Mouse (Mus musculus): Measurements from ENCODE around the gene Phlda2. TPM values are rescaled to one million over a fixed set of nuclear protein-coding genes. Genes with fewer than 3 reads are reported as not detected.

Phlda2 gene
- polyA plus RNA-seq, 1 experiment from 2014 or later: 7.0 TPM

GRCm38 (mm10) chr7:143501643-143502417 lies 1.1 kb downstream of the Phlda2 start:
- ATAC-seq (ENCODE audit: insufficient number of reproducible peaks, insufficient read depth, low FRiP score, low TSS enrichment, low read depth): no peak
- Histone ChIP-seq H3K27ac (no peak overlapping the region), H3K4me1 (peaks cover 16% of the 10 kb centered on the region; the same call in 1 of the 2 replicates), H3K4me3 (peak overlapping the region; percentile 49), H3K27me3 (peaks cover 71% of the 10 kb centered on the region), H3K9me3 (no peaks in the 10 kb centered on the region), H3K9ac (peak overlapping the region; percentile 66), H3K4me2 (peak overlapping the region; percentile 82), H3K36me3 (no peaks in the 10 kb centered on the region)
- WGBS: 5% methylated on average over 55 of the region's 55 CpGs

DNA sequence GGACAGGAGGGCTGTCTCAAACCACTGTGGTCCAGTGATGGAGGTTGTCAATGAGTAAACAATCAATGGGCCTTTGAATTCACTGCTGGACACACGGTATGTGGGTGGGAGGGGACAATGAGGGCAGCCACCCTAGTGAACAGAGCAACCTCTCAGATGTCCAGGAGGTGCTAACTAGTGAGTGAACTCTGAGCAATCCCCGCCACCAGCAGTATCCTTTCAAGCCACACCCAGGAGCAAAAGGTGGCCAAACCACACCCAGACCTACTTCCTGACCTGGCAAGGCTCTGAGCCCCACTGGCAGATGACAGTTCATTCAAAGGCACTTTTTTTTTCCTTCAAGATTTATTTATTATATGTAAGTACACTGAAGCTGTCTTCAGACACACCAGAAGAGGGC lies 2.0 kb downstream of the Phlda2 start:
- Histone ChIP-seq H3K4me1 (peaks cover 16% of the 10 kb centered on the region; the same call in 1 of the 2 replicates), H3K9ac (no peak overlapping the region), H3K27ac (no peak overlapping the region), H3K4me3 (no peak overlapping the region), H3K9me3 (no peaks in the 10 kb centered on the region), H3K27me3 (peaks cover 67% of the 10 kb centered on the region), H3K36me3 (no peaks in the 10 kb centered on the region), H3K4me2 (no peak overlapping the region)
- no peak for ATAC-seq (ENCODE audit: insufficient number of reproducible peaks, insufficient read depth, low FRiP score, low TSS enrichment, low read depth)
- WGBS: 46% methylated on average over 2 of the region's 2 CpGs

- Histone ChIP-seq H3K4me2 (no peak overlapping the region), H3K36me3 (no peaks in the 10 kb centered on the region), H3K27me3 (peaks cover 50% of the 10 kb centered on the region), H3K27ac (no peak overlapping the region), H3K4me3 (no peak overlapping the region), H3K4me1 (peaks cover 16% of the 10 kb centered on the region; the same call in 1 of the 2 replicates), H3K9ac (no peak overlapping the region), H3K9me3 (no peaks in the 10 kb centered on the region)
- no peak for ATAC-seq (ENCODE audit: insufficient number of reproducible peaks, insufficient read depth, low FRiP score, low TSS enrichment, low read depth)
- WGBS: 87% methylated on average over 4 of the region's 4 CpGs
Measured at GRCm38 (mm10) chr7:143498584-143498983, 4.4 kb downstream of the Phlda2 start.

DNA sequence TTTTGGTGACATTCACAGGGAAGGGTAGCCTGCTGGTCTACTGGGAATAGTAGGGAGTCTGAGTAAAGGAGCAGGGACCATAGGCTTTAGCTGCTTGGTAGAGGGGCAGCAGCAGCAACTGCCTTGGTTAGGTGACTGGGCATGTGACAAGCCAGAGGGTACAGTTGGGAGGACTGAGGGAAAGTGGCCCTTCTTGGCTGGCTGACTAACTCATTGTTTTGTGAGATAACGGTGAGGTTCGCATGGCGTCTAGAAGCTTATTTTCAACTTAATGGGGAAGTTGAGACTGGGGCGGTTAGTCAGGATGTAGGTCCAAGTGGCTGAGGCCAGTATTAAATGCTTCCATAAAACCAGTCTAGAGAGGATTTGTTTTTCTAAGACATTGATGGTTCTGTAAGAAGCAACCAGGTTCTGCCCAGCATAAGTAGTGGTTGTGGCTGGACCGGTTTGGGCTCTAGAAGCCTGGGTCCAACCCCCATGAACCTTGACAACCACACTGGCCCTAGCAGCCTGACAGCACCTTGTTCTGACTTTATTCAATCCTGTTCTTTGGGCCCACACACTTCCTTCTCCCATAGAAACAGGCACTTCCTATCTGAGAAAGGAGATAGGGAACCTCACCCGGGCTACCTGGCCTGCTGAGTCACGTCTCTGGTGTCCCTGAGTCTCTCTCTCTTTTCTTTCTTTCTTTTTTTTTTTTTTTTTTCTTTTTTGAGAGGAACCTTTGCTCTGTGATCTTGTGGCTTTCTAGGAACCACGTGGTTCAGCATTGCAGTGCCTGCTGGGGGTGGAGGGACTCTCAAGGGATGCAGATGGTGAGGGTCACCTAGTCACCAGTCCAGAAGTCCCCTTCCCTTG lies 7.6 kb downstream of the Phlda2 start:
- no peak overlapping the region for H3K27ac ChIP-seq
- no peak overlapping the region for H3K4me2 ChIP-seq
- ATAC-seq (ENCODE audit: insufficient number of reproducible peaks, insufficient read depth, low FRiP score, low TSS enrichment, low read depth): no peak
- H3K36me3 ChIP-seq: no peaks in the 10 kb centered on the region
- H3K27me3 ChIP-seq: peaks cover 20% of the 10 kb centered on the region
- H3K4me3 ChIP-seq: no peak overlapping the region
- no peak overlapping the region for H3K9ac ChIP-seq
- no peaks in the 10 kb centered on the region for H3K9me3 ChIP-seq
- 79% methylated on average over 8 of the region's 8 CpGs for WGBS
- H3K4me1 ChIP-seq: 0 out of 2 replicates have a peak, but pooled peaks cover 4% of the 10 kb centered on the region

GRCm38 (mm10) chr7:143493616-143494126 lies 9.3 kb downstream of the Phlda2 start:
- peaks cover 13% of the 10 kb centered on the region; the same call in 1 of the 2 replicates for H3K27me3 ChIP-seq
- no peak overlapping the region for H3K4me2 ChIP-seq
- 89% methylated on average over 6 of the region's 6 CpGs for WGBS
- ATAC-seq (ENCODE audit: insufficient number of reproducible peaks, insufficient read depth, low FRiP score, low TSS enrichment, low read depth): no peak
- no peak overlapping the region for H3K27ac ChIP-seq
- H3K4me3 ChIP-seq: no peak overlapping the region
- H3K9me3 ChIP-seq: no peaks in the 10 kb centered on the region
- H3K9ac ChIP-seq: no peak overlapping the region
- 0 out of 2 replicates have a peak, but pooled peaks cover 5% of the 10 kb centered on the region for H3K4me1 ChIP-seq
- H3K36me3 ChIP-seq: no peaks in the 10 kb centered on the region

DNA sequence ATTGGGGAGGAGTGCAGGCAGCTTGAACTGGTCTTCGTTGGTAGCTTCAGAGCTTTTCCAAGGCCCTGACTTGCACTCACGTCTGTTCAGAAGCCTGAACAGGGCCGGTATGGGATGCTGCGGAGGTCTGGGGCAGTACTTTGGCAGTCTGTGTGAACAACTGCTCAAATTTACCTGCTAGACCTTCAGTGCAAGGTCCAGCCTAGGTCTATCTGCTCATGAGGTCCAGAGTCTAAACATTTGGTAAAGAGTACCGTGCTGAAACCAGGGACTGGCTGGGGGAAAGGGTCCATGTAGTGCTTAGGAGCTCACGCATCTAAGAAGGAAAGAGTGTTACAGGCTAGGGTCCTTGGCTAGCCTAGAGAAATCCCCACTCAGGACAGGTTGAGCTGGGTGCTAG lies 13.2 kb downstream of the Phlda2 start:
- no peaks in the 10 kb centered on the region for H3K36me3 ChIP-seq
- H3K9me3 ChIP-seq: no peaks in the 10 kb centered on the region
- no peak overlapping the region for H3K27ac ChIP-seq
- no peak overlapping the region for H3K9ac ChIP-seq
- peaks cover 12% of the 10 kb centered on the region; the same call in 1 of the 2 replicates for H3K27me3 ChIP-seq
- 80% methylated on average over 6 of the region's 6 CpGs for WGBS
- H3K4me3 ChIP-seq: no peak overlapping the region
- no peak overlapping the region for H3K4me2 ChIP-seq
- ATAC-seq (ENCODE audit: insufficient number of reproducible peaks, insufficient read depth, low FRiP score, low TSS enrichment, low read depth): no peak
- 0 out of 2 replicates have a peak, but pooled peaks cover 5% of the 10 kb centered on the region for H3K4me1 ChIP-seq

DNA sequence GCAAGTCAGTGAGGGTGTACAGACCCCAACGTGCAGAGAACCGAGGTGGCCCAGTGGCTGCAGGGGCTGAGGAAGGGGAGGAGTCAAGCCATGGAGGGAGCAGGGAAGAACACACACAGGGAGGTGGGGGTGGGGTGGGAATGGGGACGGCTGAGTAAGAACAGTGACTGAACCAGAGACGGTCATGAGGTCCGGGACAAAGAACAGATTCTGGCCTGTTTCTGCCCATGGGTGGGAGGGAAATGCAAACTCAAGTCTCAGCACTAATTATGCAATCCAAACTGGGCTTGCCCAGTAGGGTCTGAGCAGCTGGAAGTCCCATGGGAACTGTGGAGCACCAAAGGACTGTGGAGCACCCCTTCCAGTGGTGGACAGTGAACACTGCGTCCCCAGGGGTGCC lies 20.4 kb downstream of the Phlda2 start:
- Histone ChIP-seq H3K36me3 (no peaks in the 10 kb centered on the region), H3K9ac (no peak overlapping the region), H3K27me3 (no peaks in the 10 kb centered on the region), H3K4me3 (no peak overlapping the region), H3K9me3 (no peaks in the 10 kb centered on the region), H3K4me1 (0 out of 2 replicates have a peak, but pooled peaks cover 6% of the 10 kb centered on the region), H3K27ac (no peak overlapping the region), H3K4me2 (no peak overlapping the region)
- 8% methylated on average over 6 of the region's 6 CpGs for WGBS
- ATAC-seq (ENCODE audit: insufficient number of reproducible peaks, insufficient read depth, low FRiP score, low TSS enrichment, low read depth): no peak

GRCm38 (mm10) chr7:143481806-143482387 lies 21.1 kb downstream of the Phlda2 start:
- 42% methylated on average over 5 of the region's 5 CpGs for WGBS
- no peak overlapping the region for H3K9ac ChIP-seq

DNA sequence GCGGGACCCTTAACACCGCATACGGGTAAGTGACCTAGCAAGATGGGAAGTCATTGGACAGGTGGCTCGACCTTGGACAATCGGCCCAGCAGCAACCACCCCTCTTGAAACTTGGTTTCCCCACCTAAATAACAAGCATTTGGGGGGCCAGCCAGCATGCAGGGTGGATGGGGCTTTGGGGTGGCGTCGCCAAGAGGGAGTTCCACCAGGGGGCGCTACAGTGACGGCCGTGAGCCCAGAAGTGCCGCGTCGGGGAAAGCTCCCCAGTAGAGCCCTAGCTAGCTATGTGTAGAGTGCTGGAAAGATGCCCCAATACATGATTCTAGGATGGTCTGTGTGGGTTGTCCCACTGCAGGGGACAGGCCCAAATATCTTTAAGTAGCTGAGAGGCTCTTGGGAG lies 22.5 kb downstream of the Phlda2 start:
- Histone ChIP-seq H3K4me1 (0 out of 2 replicates have a peak, but pooled peaks cover 6% of the 10 kb centered on the region), H3K9ac (no peak overlapping the region), H3K9me3 (no peaks in the 10 kb centered on the region), H3K4me3 (no peak overlapping the region), H3K4me2 (no peak overlapping the region), H3K27ac (no peak overlapping the region), H3K27me3 (no peaks in the 10 kb centered on the region), H3K36me3 (no peaks in the 10 kb centered on the region)
- no peak for ATAC-seq (ENCODE audit: insufficient number of reproducible peaks, insufficient read depth, low FRiP score, low TSS enrichment, low read depth)
- 34% methylated on average over 13 of the region's 13 CpGs for WGBS

More at GRCm38 (mm10) chr7:143481806-143482387, 21.1 kb downstream of the Phlda2 start:
- Histone ChIP-seq H3K4me3 (no peak overlapping the region), H3K36me3 (no peaks in the 10 kb centered on the region), H3K9me3 (no peaks in the 10 kb centered on the region), H3K27ac (no peak overlapping the region), H3K27me3 (no peaks in the 10 kb centered on the region), H3K4me1 (0 out of 2 replicates have a peak, but pooled peaks cover 6% of the 10 kb centered on the region), H3K4me2 (no peak overlapping the region)
- no peak for ATAC-seq (ENCODE audit: insufficient number of reproducible peaks, insufficient read depth, low FRiP score, low TSS enrichment, low read depth)

GRCm38 (mm10) chr7:143477800-143478199 lies 25.1 kb downstream of the Phlda2 start:
- no peak for ATAC-seq (ENCODE audit: insufficient number of reproducible peaks, insufficient read depth, low FRiP score, low TSS enrichment, low read depth)
- WGBS: 78% methylated on average over 5 of the region's 5 CpGs
- no peak overlapping the region for H3K9ac ChIP-seq
- H3K27me3 ChIP-seq: no peaks in the 10 kb centered on the region
- no peak overlapping the region for H3K4me2 ChIP-seq
- peaks cover 9% of the 10 kb centered on the region; the same call in 1 of the 2 replicates for H3K4me1 ChIP-seq
- H3K27ac ChIP-seq: no peak overlapping the region
- H3K36me3 ChIP-seq: no peaks in the 10 kb centered on the region
- no peak overlapping the region for H3K4me3 ChIP-seq
- no peaks in the 10 kb centered on the region for H3K9me3 ChIP-seq

GRCm38 (mm10) chr7:143476702-143477335 lies 26.1 kb downstream of the Phlda2 start:
- no peak for ATAC-seq (ENCODE audit: insufficient number of reproducible peaks, insufficient read depth, low FRiP score, low TSS enrichment, low read depth)
- Histone ChIP-seq H3K4me3 (no peak overlapping the region), H3K4me2 (no peak overlapping the region), H3K36me3 (no peaks in the 10 kb centered on the region), H3K9ac (no peak overlapping the region), H3K27ac (no peak overlapping the region), H3K27me3 (no peaks in the 10 kb centered on the region), H3K4me1 (peaks cover 4% of the 10 kb centered on the region; the same call in 1 of the 2 replicates), H3K9me3 (no peaks in the 10 kb centered on the region)
- WGBS: 84% methylated on average over 3 of the region's 3 CpGs
